ENCODE assay signal across 16 mouse cellular contexts in genomic region chrX:99218213-99218612, GRCm38 (mm10).
DNase-seq lines count a peak whose midpoint lies in the region; ATAC-seq and TF ChIP-seq lines count a peak whose summit lies in the region.
"Had no signal": no experiment of that assay in that cellular context is flagged by ENCODE, and none has a peak within 500 bp of the region (broad histone marks: within the 10 kb centered on the region; RNA-seq: fewer than 3 reads in every experiment).

No protein-coding gene starts in this region.

- peaks cover 27% of the 10 kb centered on the region for H3K27me3 ChIP-seq in forebrain, embryonic 11.5 days (ENCODE audit: control insufficient read depth, insufficient read depth, low read length)
- no peaks in the 10 kb centered on the region; the same call in 1 of the 2 replicates for H3K27me3 ChIP-seq in forebrain, embryonic 13.5 days
- H3K27me3 ChIP-seq in kidney, postnatal 0 days (ENCODE audit: insufficient read depth, low read length): no peaks in the 10 kb centered on the region
- H3K27me3 ChIP-seq in kidney, adult 2 months (replicated peaks; ENCODE audit: control insufficient read depth, insufficient read depth, low read length): no peaks in the 10 kb centered on the region
- peaks cover 34% of the 10 kb centered on the region for H3K27me3 ChIP-seq in embryonic facial prominence, embryonic 15.5 days
- H3K27me3 ChIP-seq: CH12.LX; forebrain, embryonic 15.5 days had no signal

- TF ChIP-seq CTCF in kidney, postnatal 0 days (IDR thresholded peaks at IDR 0.05; ENCODE audit: low read depth): no peak
- TF ChIP-seq CTCF in kidney, adult 2 months (conservative IDR thresholded peaks at IDR 0.05; ENCODE audit: insufficient read depth, insufficient read length, low read depth, low read length): no peak

- no peak overlapping the region for H3K9ac ChIP-seq in forebrain, embryonic 11.5 days (ENCODE audit: low read length)
- H3K9ac ChIP-seq in forebrain, embryonic 13.5 days: no peak overlapping the region
- no peak overlapping the region for H3K9ac ChIP-seq in kidney, postnatal 0 days (ENCODE audit: low read depth, low read length)
- H3K9ac ChIP-seq in embryonic facial prominence, embryonic 15.5 days: no peak overlapping the region
- H3K9ac ChIP-seq: embryonic facial prominence, embryonic 13.5 days; forebrain, embryonic 15.5 days had no signal

- DNase-seq in forebrain, embryonic 11.5 days (ENCODE audit: low spot score): peak; percentile 59
- peak; percentile 48 for DNase-seq in kidney, postnatal 0 days (ENCODE audit: low spot score)
- DNase-seq in kidney, adult 2 months: no peak
- DNase-seq in T-cell, adult 2 months (ENCODE audit: low spot score): no peak
- DNase-seq in layer of hippocampus, postnatal 14 days (ENCODE audit: low spot score in 2 of 2): no peak
- DNase-seq: adrenal gland, postnatal 25 days; cerebellum, adult 9-11 months; gastrocnemius, postnatal 10 days; lung, adult 2 months had no signal

- no peaks in the 10 kb centered on the region for H3K9me3 ChIP-seq in forebrain, embryonic 11.5 days (ENCODE audit: control insufficient read depth, low read length)
- H3K9me3 ChIP-seq in forebrain, embryonic 13.5 days (replicated peaks): no peaks in the 10 kb centered on the region
- H3K9me3 ChIP-seq in kidney, postnatal 0 days (replicated peaks; ENCODE audit: low read length): no peaks in the 10 kb centered on the region
- H3K9me3 ChIP-seq in embryonic facial prominence, embryonic 15.5 days (replicated peaks): no peaks in the 10 kb centered on the region
- H3K9me3 ChIP-seq: embryonic facial prominence, embryonic 13.5 days; forebrain, embryonic 15.5 days; megakaryocyte, embryonic 14.5 days had no signal

- 24% methylated on average over 7 of the region's 7 CpGs for WGBS in forebrain, embryonic 11.5 days
- WGBS in forebrain, embryonic 13.5 days: 32% methylated on average over 7 of the region's 7 CpGs
- 44% methylated on average over 7 of the region's 7 CpGs for WGBS in kidney, postnatal 0 days
- WGBS in kidney, adult 2 months: 70% methylated on average over 7 of the region's 7 CpGs
- 33% methylated on average over 7 of the region's 7 CpGs for WGBS in embryonic facial prominence, embryonic 15.5 days

- no peaks in the 10 kb centered on the region for H3K36me3 ChIP-seq in forebrain, embryonic 11.5 days (ENCODE audit: control insufficient read depth, insufficient read depth, low read length)
- H3K36me3 ChIP-seq in forebrain, embryonic 13.5 days (ENCODE audit: poor library complexity, severe bottlenecking): no peaks in the 10 kb centered on the region
- no peaks in the 10 kb centered on the region for H3K36me3 ChIP-seq in kidney, postnatal 0 days (ENCODE audit: insufficient read depth, low read length)
- H3K36me3 ChIP-seq in kidney, adult 2 months (ENCODE audit: control insufficient read depth, insufficient read depth, low read length): no peaks in the 10 kb centered on the region
- H3K36me3 ChIP-seq in embryonic facial prominence, embryonic 15.5 days: no peaks in the 10 kb centered on the region
- H3K36me3 ChIP-seq: embryonic facial prominence, embryonic 13.5 days; forebrain, embryonic 15.5 days had no signal

- H3K27ac ChIP-seq in forebrain, embryonic 11.5 days (ENCODE audit: low read depth, low read length): no peak overlapping the region
- H3K27ac ChIP-seq in forebrain, embryonic 13.5 days: no peak overlapping the region
- no peak overlapping the region for H3K27ac ChIP-seq in kidney, postnatal 0 days
- no peak overlapping the region for H3K27ac ChIP-seq in kidney, adult 2 months (ENCODE audit: insufficient read depth, low read depth, low read length)
- H3K27ac ChIP-seq in brown adipose tissue, adult 24 weeks (replicated peaks; ENCODE audit: low read depth, low read length): peak overlapping the region; percentile 84
- 0 out of 2 replicates have a peak overlapping the region, but pooled peaks have one; percentile 2 for H3K27ac ChIP-seq in embryonic facial prominence, embryonic 15.5 days (replicated peaks)
- H3K27ac ChIP-seq: embryonic facial prominence, embryonic 13.5 days; forebrain, embryonic 15.5 days had no signal

- peaks cover 21% of the 10 kb centered on the region for H3K4me1 ChIP-seq in forebrain, embryonic 11.5 days (replicated peaks; ENCODE audit: control insufficient read depth, insufficient read depth, low read length)
- peaks cover 69% of the 10 kb centered on the region for H3K4me1 ChIP-seq in forebrain, embryonic 13.5 days
- peaks cover 4% of the 10 kb centered on the region; the same call in 1 of the 2 replicates for H3K4me1 ChIP-seq in kidney, postnatal 0 days (replicated peaks; ENCODE audit: insufficient read depth, low read length)
- H3K4me1 ChIP-seq in kidney, adult 2 months (ENCODE audit: control insufficient read depth, insufficient read depth, low read length): no peaks in the 10 kb centered on the region
- peaks cover 7% of the 10 kb centered on the region for H3K4me1 ChIP-seq in brown adipose tissue, adult 24 weeks (ENCODE audit: control insufficient read depth, insufficient read depth, insufficient read length, low read length)
- peaks cover 13% of the 10 kb centered on the region for H3K4me1 ChIP-seq in embryonic facial prominence, embryonic 15.5 days

- TF ChIP-seq POLR2A in kidney, adult 2 months (IDR thresholded peaks at IDR 0.05; ENCODE audit: low read depth, low read length): no peak

- no peak overlapping the region for H3K4me3 ChIP-seq in forebrain, embryonic 11.5 days (ENCODE audit: low read depth, low read length)
- no peak overlapping the region for H3K4me3 ChIP-seq in forebrain, embryonic 13.5 days
- H3K4me3 ChIP-seq in kidney, postnatal 0 days (replicated peaks; ENCODE audit: low read depth, low read length): no peak overlapping the region
- H3K4me3 ChIP-seq in kidney, adult 2 months (ENCODE audit: insufficient read depth, low read depth, low read length): no peak overlapping the region
- no peak overlapping the region for H3K4me3 ChIP-seq in brown adipose tissue, adult 24 weeks (ENCODE audit: insufficient read depth, low read depth, low read length)
- no peak overlapping the region for H3K4me3 ChIP-seq in embryonic facial prominence, embryonic 15.5 days (replicated peaks)
- H3K4me3 ChIP-seq: embryonic facial prominence, embryonic 13.5 days; forebrain, embryonic 15.5 days; megakaryocyte, embryonic 14.5 days had no signal

- ATAC-seq in forebrain, embryonic 11.5 days (replicated peaks; ENCODE audit: low FRiP score): no peak
- ATAC-seq in forebrain, embryonic 13.5 days: no peak
- no peak for ATAC-seq in kidney, postnatal 0 days (replicated peaks; ENCODE audit: low FRiP score, low read depth)
- no peak for ATAC-seq in embryonic facial prominence, embryonic 15.5 days (ENCODE audit: insufficient number of reproducible peaks, low FRiP score, low TSS enrichment, low read depth)
- ATAC-seq: forebrain, embryonic 15.5 days had no signal

- no peak overlapping the region for H3K4me2 ChIP-seq in forebrain, embryonic 11.5 days (ENCODE audit: low read depth, low read length, severe bottlenecking)
- no peak overlapping the region for H3K4me2 ChIP-seq in forebrain, embryonic 13.5 days
- H3K4me2 ChIP-seq in kidney, postnatal 0 days (ENCODE audit: low read length): no peak overlapping the region
- no peak overlapping the region for H3K4me2 ChIP-seq in embryonic facial prominence, embryonic 15.5 days (replicated peaks)
- H3K4me2 ChIP-seq: embryonic facial prominence, embryonic 13.5 days; forebrain, embryonic 15.5 days had no signal

Comparison
In these comparisons a context has a peak if more than half of its experiments do, and no peak if none do; other contexts are left out.
1. DNase-seq: peak in forebrain, embryonic 11.5 days (single experiment) and kidney, postnatal 0 days (single experiment); none in kidney, adult 2 months (single experiment), T-cell, adult 2 months (single experiment) and layer of hippocampus, postnatal 14 days (0 of 2).
2. H3K27ac ChIP-seq: peak in brown adipose tissue, adult 24 weeks (single experiment) and embryonic facial prominence, embryonic 15.5 days (single experiment); none in forebrain, embryonic 11.5 days (single experiment), forebrain, embryonic 13.5 days (single experiment), kidney, postnatal 0 days (single experiment) and kidney, adult 2 months (single experiment).